Comparison of ENCODE assay signal across 24 mouse cellular contexts in the genomic region with DNA sequence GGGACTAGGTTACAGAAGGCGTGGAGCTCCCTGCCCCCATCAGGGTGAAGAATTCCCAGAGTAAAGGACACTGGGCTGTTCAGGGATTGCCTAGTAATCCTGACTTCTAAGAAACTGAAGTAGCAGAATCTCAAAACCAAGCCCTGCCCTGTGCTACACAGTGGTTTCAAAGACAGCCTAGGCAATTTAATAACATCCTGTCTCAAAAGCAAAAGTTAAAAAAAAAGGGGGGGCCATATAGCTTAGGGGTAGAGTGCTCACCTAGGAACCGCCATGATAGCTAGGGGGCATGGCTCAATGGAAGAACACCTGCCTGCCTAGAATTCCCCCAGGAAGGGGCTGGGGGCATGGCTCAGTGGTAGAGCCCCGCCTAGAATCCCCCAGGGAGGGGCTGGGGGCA. TPM values are rescaled to one million over a fixed set of nuclear protein-coding genes. Genes with fewer than 3 reads are reported as not detected.
A peak's percentile ranks its signal among the peaks of the same experiment; 100 is the strongest.
DNase-seq lines count a peak whose midpoint lies in the region; ATAC-seq and TF ChIP-seq lines count a peak whose summit lies in the region.
"Had no signal": no experiment of that assay in that cellular context is flagged by ENCODE, and none has a peak within 500 bp of the region (broad histone marks: within the 10 kb centered on the region; RNA-seq: fewer than 3 reads in every experiment).

No protein-coding gene starts in this region.

- no peaks in the 10 kb centered on the region for H3K27me3 ChIP-seq in ES-Bruce4 (ENCODE audit: control insufficient read depth, insufficient read depth, low read length, poor library complexity, severe bottlenecking)
- peaks cover 4% of the 10 kb centered on the region; the same call in 1 of the 2 replicates for H3K27me3 ChIP-seq in forebrain, embryonic 15.5 days
- H3K27me3 ChIP-seq: CH12.LX; embryonic facial prominence, embryonic 12.5 days; heart, embryonic 12.5 days had no signal

- no peak overlapping the region for H3K4me3 ChIP-seq in ES-Bruce4 (ENCODE audit: low read depth, low read length)
- no peak overlapping the region for H3K4me3 ChIP-seq in forebrain, embryonic 15.5 days
- H3K4me3 ChIP-seq: embryonic facial prominence, embryonic 12.5 days; heart, embryonic 12.5 days; hindbrain, embryonic 10.5 days had no signal

- TF ChIP-seq CTCF in ES-Bruce4 (IDR thresholded peaks at IDR 0.05; ENCODE audit: low read depth, low read length): no peak

- no peak for TF ChIP-seq POLR2A in ES-Bruce4 (IDR thresholded peaks at IDR 0.05; ENCODE audit: insufficient read depth, low read length)

- 80% methylated on average over 3 of the region's 3 CpGs for WGBS in forebrain, embryonic 15.5 days

- H3K27ac ChIP-seq in ES-Bruce4 (ENCODE audit: insufficient read depth, low read length): peak overlapping the region; percentile 75
- H3K27ac ChIP-seq in forebrain, embryonic 15.5 days (replicated peaks): no peak overlapping the region
- H3K27ac ChIP-seq: embryonic facial prominence, embryonic 12.5 days; hindbrain, embryonic 10.5 days; hindbrain, embryonic 14.5 days had no signal

- peaks cover 10% of the 10 kb centered on the region; the same call in 1 of the 2 replicates for H3K9me3 ChIP-seq in ES-Bruce4 (replicated peaks; ENCODE audit: control insufficient read depth, insufficient read depth, low read length, poor library complexity, severe bottlenecking)
- H3K9me3 ChIP-seq in forebrain, embryonic 15.5 days: no peaks in the 10 kb centered on the region
- H3K9me3 ChIP-seq: embryonic facial prominence, embryonic 12.5 days; G1E; heart, embryonic 12.5 days; hindbrain, embryonic 10.5 days had no signal

- DNase-seq in thymus, postnatal 0 days (ENCODE audit: low spot score): peak; percentile 54
- DNase-seq in thymus, postnatal 36 days: no peak
- DNase-seq in ZHBTc4 (ENCODE audit: low read depth, low spot score): peak; percentile 50
- peak; percentile 71 for DNase-seq in naive thymus-derived CD4-positive, alpha-beta T cell, adult 2 months (ENCODE audit: low read depth)
- no peak for DNase-seq in frontal cortex, adult 2 months (ENCODE audit: extremely low spot score in 1 of 2, low spot score in 1 of 2)
- DNase-seq in cerebellum, postnatal 10 days: no peak
- DNase-seq: adrenal gland, adult 8-10 months; adrenal gland, postnatal 36 days; cerebellum, adult 2 months; cerebellum, postnatal 14 days; embryo, embryonic 11 days; gastrocnemius, postnatal 10 days; kidney, adult 8-10 months had no signal

- H3K4me1 ChIP-seq in ES-Bruce4 (ENCODE audit: control insufficient read depth, insufficient read depth, low read length): peaks cover 6% of the 10 kb centered on the region
- no peaks in the 10 kb centered on the region for H3K4me1 ChIP-seq in forebrain, embryonic 15.5 days
- H3K4me1 ChIP-seq: embryonic facial prominence, embryonic 12.5 days; heart, embryonic 12.5 days; hindbrain, embryonic 10.5 days had no signal

- no peak overlapping the region for H3K4me2 ChIP-seq in forebrain, embryonic 15.5 days (replicated peaks)
- H3K4me2 ChIP-seq: embryonic facial prominence, embryonic 12.5 days; heart, embryonic 12.5 days; hindbrain, embryonic 14.5 days had no signal

- no peak for ATAC-seq in forebrain, embryonic 15.5 days (replicated peaks)
- ATAC-seq: intestine, postnatal 0 days had no signal

- no peak overlapping the region for H3K9ac ChIP-seq in ES-Bruce4 (ENCODE audit: low read depth, poor library complexity, severe bottlenecking)
- H3K9ac ChIP-seq in forebrain, embryonic 15.5 days (replicated peaks): no peak overlapping the region
- H3K9ac ChIP-seq: embryonic facial prominence, embryonic 12.5 days; heart, embryonic 12.5 days; hindbrain, embryonic 14.5 days had no signal

- H3K36me3 ChIP-seq in ES-Bruce4 (ENCODE audit: control insufficient read depth, insufficient read depth, low read length, poor library complexity, severe bottlenecking): peaks cover 23% of the 10 kb centered on the region
- no peaks in the 10 kb centered on the region for H3K36me3 ChIP-seq in forebrain, embryonic 15.5 days

- TF ChIP-seq EP300 in ES-Bruce4 (IDR thresholded peaks at IDR 0.05; ENCODE audit: insufficient read depth, low read depth, low read length): no peak

RNA-seq across cellular contexts. Expression of a gene that starts 6.9 kb away (rescaled TPM):
- polyA plus RNA-seq in thymus, postnatal 0 days (2015; fragmentation: Nextera tagmentation; extraction: Ambion mirVana): 19.9 and 29.5 TPM in 2 replicates
- polyA plus RNA-seq in ES-Bruce4 (2011; ENCODE audit: insufficient read depth, insufficient read length, low read depth, missing spikeins): 36.3 and 37.5 TPM in 2 replicates
- 14.0 and 14.9 TPM in 2 replicates for polyA plus RNA-seq in frontal cortex, adult 2 months (2012; rRNA removed)
- 8.8 and 10.1 TPM in 2 replicates for polyA plus RNA-seq in forebrain, embryonic 15.5 days (2015; fragmentation: Nextera tagmentation; extraction: Ambion mirVana)

RNA-seq across cellular contexts. Expression of a gene that starts 7.7 kb away (rescaled TPM):
- 32.6 and 35.4 TPM in 2 replicates for polyA plus RNA-seq in thymus, postnatal 0 days (2015; fragmentation: Nextera tagmentation; extraction: Ambion mirVana)
- polyA plus RNA-seq in ES-Bruce4 (2011; ENCODE audit: insufficient read depth, insufficient read length, low read depth, missing spikeins): 259 and 279 TPM in 2 replicates
- 0.08 and 0.32 TPM in 2 replicates for polyA plus RNA-seq in frontal cortex, adult 2 months (2012; rRNA removed)
- not detected in 2 replicates for polyA plus RNA-seq in forebrain, embryonic 15.5 days (2015; fragmentation: Nextera tagmentation; extraction: Ambion mirVana)
- polyA plus RNA-seq: G1E; hindbrain, embryonic 14.5 days had no signal

RNA-seq across cellular contexts. Expression of a gene that starts 23.7 kb away (rescaled TPM):
- polyA plus RNA-seq in thymus, postnatal 0 days (2015; fragmentation: Nextera tagmentation; extraction: Ambion mirVana): 4.1 and 5.0 TPM in 2 replicates
- polyA plus RNA-seq in ES-Bruce4 (2011; ENCODE audit: insufficient read depth, insufficient read length, low read depth, missing spikeins): not detected in 2 replicates
- not detected in 2 replicates for polyA plus RNA-seq in frontal cortex, adult 2 months (2012; rRNA removed)
- not detected in 2 replicates for polyA plus RNA-seq in forebrain, embryonic 15.5 days (2015; fragmentation: Nextera tagmentation; extraction: Ambion mirVana)
- polyA plus RNA-seq: cerebellum, adult 2 months; G1E; intestine, postnatal 0 days had no signal

RNA-seq across cellular contexts. Expression of a gene that starts 32.5 kb away (rescaled TPM):
- polyA plus RNA-seq in thymus, postnatal 0 days (2015; fragmentation: Nextera tagmentation; extraction: Ambion mirVana): not detected in 2 replicates
- not detected in 2 replicates for polyA plus RNA-seq in ES-Bruce4 (2011; ENCODE audit: insufficient read depth, insufficient read length, low read depth, missing spikeins)
- not detected in 2 replicates for polyA plus RNA-seq in frontal cortex, adult 2 months (2012; rRNA removed)
- not detected in 2 replicates for polyA plus RNA-seq in forebrain, embryonic 15.5 days (2015; fragmentation: Nextera tagmentation; extraction: Ambion mirVana)
- polyA plus RNA-seq: cerebellum, adult 2 months; embryonic facial prominence, embryonic 12.5 days; forebrain, embryonic 11.5 days; G1E; heart, embryonic 12.5 days; heart, embryonic 16.5 days; hindbrain, embryonic 10.5 days; hindbrain, embryonic 14.5 days; intestine, postnatal 0 days had no signal

RNA-seq across cellular contexts. Expression of a gene that starts 46.9 kb away (rescaled TPM):
- 6.4 and 6.8 TPM in 2 replicates for polyA plus RNA-seq in thymus, postnatal 0 days (2015; fragmentation: Nextera tagmentation; extraction: Ambion mirVana)
- 22.4 and 26.3 TPM in 2 replicates for polyA plus RNA-seq in ES-Bruce4 (2011; ENCODE audit: insufficient read depth, insufficient read length, low read depth, missing spikeins)
- 0.34 and 1.1 TPM in 2 replicates for polyA plus RNA-seq in frontal cortex, adult 2 months (2012; rRNA removed)
- polyA plus RNA-seq in forebrain, embryonic 15.5 days (2015; fragmentation: Nextera tagmentation; extraction: Ambion mirVana): 12.3 and 12.7 TPM in 2 replicates

Comparison
In these comparisons a context has a peak if more than half of its experiments do, and no peak if none do; other contexts are left out.
1. DNase-seq: peak in thymus, postnatal 0 days (single experiment), ZHBTc4 (single experiment) and naive thymus-derived CD4-positive, alpha-beta T cell, adult 2 months (single experiment); none in thymus, postnatal 36 days (0 of 2), frontal cortex, adult 2 months (0 of 2) and cerebellum, postnatal 10 days (0 of 2).
2. RNA of a gene that starts 7.7 kb away (polyA plus RNA-seq): 259 to 279 TPM in ES-Bruce4 and 32.6 to 35.4 TPM in thymus, postnatal 0 days; 0.08 to 0.32 TPM in frontal cortex, adult 2 months and not detected in forebrain, embryonic 15.5 days; every median in the first group is over 10 times any median in the second.